Mouse (Mus musculus): ENCODE data around the gene Adora1. TPM values are rescaled to one million over a fixed set of nuclear protein-coding genes. Genes with fewer than 3 reads are reported as not detected.

Gene Adora1
- polyA plus RNA-seq, 1 experiment from 2014 or later = 14.0 TPM

GRCm38 (mm10) chr1:134164454-134164853 is 70.8 kb downstream of the Adora1 start:
- Histone ChIP-seq H3K27me3 (ENCODE audit: control insufficient read depth, insufficient read depth, low read length) (no peaks in the 10 kb centered on the region), H3K36me3 (ENCODE audit: control insufficient read depth, insufficient read depth, low read length) (no peaks in the 10 kb centered on the region), H3K4me1 (ENCODE audit: control insufficient read depth, insufficient read depth, low read length) (no peaks in the 10 kb centered on the region), H3K4me3 (ENCODE audit: low read depth, low read length) (no peak overlapping the region), H3K27ac (ENCODE audit: low read depth, low read length) (no peak overlapping the region), H3K4me2 (ENCODE audit: low read depth, low read length) (no peak overlapping the region), H3K9me3 (ENCODE audit: control insufficient read depth, low read length) (no peaks in the 10 kb centered on the region), H3K9ac (replicated peaks; ENCODE audit: low read depth, low read length) (no peak overlapping the region)
- 78% methylated on average over 4 of the region's 4 CpGs for WGBS
- ATAC-seq (ENCODE audit: low read depth) = no peak

- Histone ChIP-seq H3K9ac (replicated peaks; ENCODE audit: low read depth, low read length) (no peak overlapping the region), H3K27me3 (ENCODE audit: control insufficient read depth, insufficient read depth, low read length) (no peaks in the 10 kb centered on the region), H3K4me2 (ENCODE audit: low read depth, low read length) (no peak overlapping the region), H3K36me3 (ENCODE audit: control insufficient read depth, insufficient read depth, low read length) (no peaks in the 10 kb centered on the region), H3K9me3 (ENCODE audit: control insufficient read depth, low read length) (no peaks in the 10 kb centered on the region), H3K27ac (ENCODE audit: low read depth, low read length) (no peak overlapping the region), H3K4me3 (ENCODE audit: low read depth, low read length) (no peak overlapping the region), H3K4me1 (ENCODE audit: control insufficient read depth, insufficient read depth, low read length) (no peaks in the 10 kb centered on the region)
- no peak for ATAC-seq (ENCODE audit: low read depth)
- 89% methylated on average over 7 of the region's 7 CpGs for WGBS
Observed at GRCm38 (mm10) chr1:134163476-134163875, 71.8 kb downstream of the Adora1 start.

- ATAC-seq (ENCODE audit: low read depth) = no peak
- H3K36me3 ChIP-seq (ENCODE audit: control insufficient read depth, insufficient read depth, low read length) = no peaks in the 10 kb centered on the region
- H3K9me3 ChIP-seq (ENCODE audit: control insufficient read depth, low read length) = no peaks in the 10 kb centered on the region
- no peak overlapping the region for H3K4me2 ChIP-seq (ENCODE audit: low read depth, low read length)
- H3K27ac ChIP-seq (ENCODE audit: low read depth, low read length) = no peak overlapping the region
- H3K4me3 ChIP-seq (ENCODE audit: low read depth, low read length) = no peak overlapping the region
- 80% methylated on average over 6 of the region's 6 CpGs for WGBS
- no peak overlapping the region for H3K9ac ChIP-seq (replicated peaks; ENCODE audit: low read depth, low read length)
- H3K4me1 ChIP-seq (ENCODE audit: control insufficient read depth, insufficient read depth, low read length) = no peaks in the 10 kb centered on the region
- H3K27me3 ChIP-seq (ENCODE audit: control insufficient read depth, insufficient read depth, low read length) = no peaks in the 10 kb centered on the region
Observed at GRCm38 (mm10) chr1:134162510-134163225, 72.6 kb downstream of the Adora1 start.

GRCm38 (mm10) chr1:134161399-134161798 is 73.8 kb downstream of the Adora1 start:
- Histone ChIP-seq H3K4me2 (ENCODE audit: low read depth, low read length) (no peak overlapping the region), H3K9me3 (ENCODE audit: control insufficient read depth, low read length) (no peaks in the 10 kb centered on the region), H3K4me3 (ENCODE audit: low read depth, low read length) (no peak overlapping the region), H3K27me3 (ENCODE audit: control insufficient read depth, insufficient read depth, low read length) (no peaks in the 10 kb centered on the region), H3K9ac (replicated peaks; ENCODE audit: low read depth, low read length) (no peak overlapping the region), H3K36me3 (ENCODE audit: control insufficient read depth, insufficient read depth, low read length) (no peaks in the 10 kb centered on the region), H3K27ac (ENCODE audit: low read depth, low read length) (no peak overlapping the region), H3K4me1 (ENCODE audit: control insufficient read depth, insufficient read depth, low read length) (no peaks in the 10 kb centered on the region)
- 84% methylated on average over 6 of the region's 6 CpGs for WGBS
- no peak for ATAC-seq (ENCODE audit: low read depth)

GRCm38 (mm10) chr1:134160404-134160803 is 74.8 kb downstream of the Adora1 start:
- H3K4me3 ChIP-seq (ENCODE audit: low read depth, low read length) = no peak overlapping the region

GRCm38 (mm10) chr1:134154655-134155054 is 80.6 kb downstream of the Adora1 start:
- H3K27me3 ChIP-seq (ENCODE audit: control insufficient read depth, insufficient read depth, low read length) = no peaks in the 10 kb centered on the region
- no peak overlapping the region for H3K4me2 ChIP-seq (ENCODE audit: low read depth, low read length)
- H3K4me3 ChIP-seq (ENCODE audit: low read depth, low read length) = no peak overlapping the region
- no peak for ATAC-seq (ENCODE audit: low read depth)
- H3K27ac ChIP-seq (ENCODE audit: low read depth, low read length) = no peak overlapping the region
- H3K36me3 ChIP-seq (ENCODE audit: control insufficient read depth, insufficient read depth, low read length) = no peaks in the 10 kb centered on the region
- no peak overlapping the region for H3K9ac ChIP-seq (replicated peaks; ENCODE audit: low read depth, low read length)
- H3K4me1 ChIP-seq (ENCODE audit: control insufficient read depth, insufficient read depth, low read length) = no peaks in the 10 kb centered on the region
- WGBS = 63% methylated on average over 3 of the region's 3 CpGs
- H3K9me3 ChIP-seq (ENCODE audit: control insufficient read depth, low read length) = no peaks in the 10 kb centered on the region

More at GRCm38 (mm10) chr1:134160404-134160803, 74.8 kb downstream of the Adora1 start:
- H3K27me3 ChIP-seq (ENCODE audit: control insufficient read depth, insufficient read depth, low read length) = no peaks in the 10 kb centered on the region
- H3K4me1 ChIP-seq (ENCODE audit: control insufficient read depth, insufficient read depth, low read length) = no peaks in the 10 kb centered on the region
- 88% methylated on average over 3 of the region's 3 CpGs for WGBS
- H3K4me2 ChIP-seq (ENCODE audit: low read depth, low read length) = no peak overlapping the region
- no peak for ATAC-seq (ENCODE audit: low read depth)
- H3K27ac ChIP-seq (ENCODE audit: low read depth, low read length) = no peak overlapping the region
- no peaks in the 10 kb centered on the region for H3K36me3 ChIP-seq (ENCODE audit: control insufficient read depth, insufficient read depth, low read length)
- H3K9me3 ChIP-seq (ENCODE audit: control insufficient read depth, low read length) = no peaks in the 10 kb centered on the region
- H3K9ac ChIP-seq (replicated peaks; ENCODE audit: low read depth, low read length) = no peak overlapping the region

GRCm38 (mm10) chr1:134154121-134154520 is 81.1 kb downstream of the Adora1 start:
- no peaks in the 10 kb centered on the region for H3K4me1 ChIP-seq (ENCODE audit: control insufficient read depth, insufficient read depth, low read length)
- no peaks in the 10 kb centered on the region for H3K36me3 ChIP-seq (ENCODE audit: control insufficient read depth, insufficient read depth, low read length)
- no peaks in the 10 kb centered on the region for H3K9me3 ChIP-seq (ENCODE audit: control insufficient read depth, low read length)
- WGBS = 90% methylated on average over 3 of the region's 3 CpGs
- H3K4me2 ChIP-seq (ENCODE audit: low read depth, low read length) = no peak overlapping the region
- H3K4me3 ChIP-seq (ENCODE audit: low read depth, low read length) = no peak overlapping the region
- no peaks in the 10 kb centered on the region for H3K27me3 ChIP-seq (ENCODE audit: control insufficient read depth, insufficient read depth, low read length)
- H3K9ac ChIP-seq (replicated peaks; ENCODE audit: low read depth, low read length) = no peak overlapping the region
- no peak for ATAC-seq (ENCODE audit: low read depth)
- no peak overlapping the region for H3K27ac ChIP-seq (ENCODE audit: low read depth, low read length)

GRCm38 (mm10) chr1:134152626-134153590 is 82.3 kb downstream of the Adora1 start:
- H3K9me3 ChIP-seq (ENCODE audit: control insufficient read depth, low read length) = no peaks in the 10 kb centered on the region
- no peak overlapping the region for H3K9ac ChIP-seq (replicated peaks; ENCODE audit: low read depth, low read length)
- no peaks in the 10 kb centered on the region for H3K27me3 ChIP-seq (ENCODE audit: control insufficient read depth, insufficient read depth, low read length)
- no peak for ATAC-seq (ENCODE audit: low read depth)
- no peak overlapping the region for H3K27ac ChIP-seq (ENCODE audit: low read depth, low read length)
- H3K4me1 ChIP-seq (ENCODE audit: control insufficient read depth, insufficient read depth, low read length) = no peaks in the 10 kb centered on the region
- no peak overlapping the region for H3K4me3 ChIP-seq (ENCODE audit: low read depth, low read length)
- no peak overlapping the region for H3K4me2 ChIP-seq (ENCODE audit: low read depth, low read length)
- WGBS = 80% methylated on average over 21 of the region's 21 CpGs
- H3K36me3 ChIP-seq (ENCODE audit: control insufficient read depth, insufficient read depth, low read length) = no peaks in the 10 kb centered on the region

All from neural tube, embryonic 14.5 days (tissue).